Mouse (Mus musculus) olfactory bulb, adult 2 months (tissue): ENCODE data around the gene Ppp3ca.

Experiments
- CTCF ChIP-seq: fragments of 200-500 bp; IDR thresholded peaks from 2 replicates; pipeline ENCODE4 v1.5.1; 2012; ENCODE audit warnings: low read depth, mild to moderate bottlenecking, low read length, moderate library complexity; ENCODE audit not compliant: insufficient read depth
- POLR2A ChIP-seq: fragments of 200-500 bp; IDR thresholded peaks from 2 replicates; pipeline ENCODE4 v1.6.1; 2012; ENCODE audit warnings: mild to moderate bottlenecking, low read depth, low read length, moderate library complexity; ENCODE audit not compliant: insufficient read depth

GRCm38 (mm10) chr3:136706771-136707170, 36.8 kb downstream of the Ppp3ca start:
- TF ChIP-seq POLR2A (no peak), CTCF (no peak)
